Mouse (Mus musculus) T-helper 17 cell (primary cell): Measurements from ENCODE around the gene Mef2b.
"Not testable (repeated sequence)": the region's sequence is repeated elsewhere in the genome, so short reads cannot be mapped to it uniquely, and the experiment has no call there.

Experiments
- in situ Hi-C, 2 experiments: fragments of 300-600 bp; cut with MboI, MseI; formaldehyde crosslinking; loops; 1 replicate in 1 of 2; 2 replicates in 1 of 2; pipeline ENCODE4 v1.15.1; 2025; ENCODE audit warnings: high pct_unique_total_duplicates in 2 of 2

Mef2b gene

GRCm38 (mm10) chr8:70179082-70179481, 39.6 kb downstream of the Mef2b start:
- in situ Hi-C loops = no loop called here

GRCm38 (mm10) chr8:70181212-70181902, 41.8 kb downstream of the Mef2b start:
- in situ Hi-C loops = loop anchor here in 1 of 2 experiments (5.0 kb wide), 1 partner anchor 41 kb away; no protein-coding TSS in a partner anchor

- in situ Hi-C loops = loop anchor here in 1 of 2 experiments (5.0 kb wide), 1 partner anchor 40 kb away; no protein-coding TSS in a partner anchor
Observed at GRCm38 (mm10) chr8:70181903-70182252, 42.4 kb downstream of the Mef2b start.

- in situ Hi-C loops = loop anchor here in 1 of 2 experiments (5.0 kb wide), 1 partner anchor 39 kb away; no protein-coding TSS in a partner anchor
Observed at GRCm38 (mm10) chr8:70183194-70183593, 43.7 kb downstream of the Mef2b start.

GRCm38 (mm10) chr8:70188707-70189106, 49.2 kb downstream of the Mef2b start:
- in situ Hi-C loops = no loop called here

GRCm38 (mm10) chr8:70193238-70193637, 53.7 kb downstream of the Mef2b start:
- in situ Hi-C loops = no loop called here

GRCm38 (mm10) chr8:70194191-70194590, 54.7 kb downstream of the Mef2b start:
- in situ Hi-C loops = no loop called here

- in situ Hi-C loops = no loop called here
Observed at GRCm38 (mm10) chr8:70195762-70196161, 56.3 kb downstream of the Mef2b start.

GRCm38 (mm10) chr8:70197603-70198002, 58.1 kb downstream of the Mef2b start:
- in situ Hi-C loops = no loop called here

GRCm38 (mm10) chr8:70200098-70200681, 60.7 kb downstream of the Mef2b start:
- in situ Hi-C loops = no loop called here

GRCm38 (mm10) chr8:70201417-70201816, 61.9 kb downstream of the Mef2b start:
- in situ Hi-C loops = no loop called here

- in situ Hi-C loops = no loop called here
Observed at GRCm38 (mm10) chr8:70203072-70203471, 63.6 kb downstream of the Mef2b start.

GRCm38 (mm10) chr8:70204757-70205156, 65.2 kb downstream of the Mef2b start:
- in situ Hi-C loops = no loop called here

- in situ Hi-C loops = no loop called here
Observed at GRCm38 (mm10) chr8:70208130-70208529, 68.6 kb downstream of the Mef2b start.

- in situ Hi-C loops = no loop called here
Observed at GRCm38 (mm10) chr8:70210538-70210937, 71.0 kb downstream of the Mef2b start.

GRCm38 (mm10) chr8:70211275-70211674, 71.8 kb downstream of the Mef2b start:
- in situ Hi-C loops = no loop called here

- in situ Hi-C loops = no loop called here
Observed at GRCm38 (mm10) chr8:70211726-70212111, 72.2 kb downstream of the Mef2b start.

GRCm38 (mm10) chr8:70212112-70213055, 72.9 kb downstream of the Mef2b start, which contains the start of gene Slc25a42:
Slc25a42 (minus strand) TSS chr8:70212305.
- in situ Hi-C loops = no loop called here

- in situ Hi-C loops = no loop called here
Observed at GRCm38 (mm10) chr8:70214411-70214810, 74.9 kb downstream of the Mef2b start.

GRCm38 (mm10) chr8:70215092-70215491, 75.6 kb downstream of the Mef2b start:
- in situ Hi-C loops = no loop called here

- in situ Hi-C loops = not testable (repeated sequence)
Observed at GRCm38 (mm10) chr8:70216161-70216560, 76.7 kb downstream of the Mef2b start.

- in situ Hi-C loops = no loop called here
Observed at GRCm38 (mm10) chr8:70216566-70216965, 77.1 kb downstream of the Mef2b start.
